Mouse (Mus musculus) stomach, postnatal 0 days (tissue): ENCODE measurements at regions not wholly inside any gene's neighbourhood (a gene's known extent, or its start where the extent isn't known, plus 50 kb on each side); places are given as distances from the start of the nearest gene placed in this dataset.

ENCODE experiments used
- ATAC-seq: fragments of 200-750 bp; cut with Nextera tagmentation; 2 replicates; pipeline ENCODE4 v1.8.0; 2017; ENCODE audit not compliant: low FRiP score, low TSS enrichment
- DNase-seq: peaks from one replicate; pipeline ENCODE4 v3.0.0-alpha.2; 2016; ENCODE audit warnings: low spot score
- H3K27ac ChIP-seq: fragments of 300-500 bp; sonication (generic); replicated peaks from 2 replicates; pipeline ENCODE4 v1.5.1; 2014; ENCODE audit warnings: mild to moderate bottlenecking, control low read depth
- H3K27me3 ChIP-seq: fragments of 300-500 bp; sonication (generic); 2 replicates; pipeline ENCODE4 v1.6.1; 2014; ENCODE audit warnings: low read length; ENCODE audit not compliant: control insufficient read depth, insufficient read depth
- H3K36me3 ChIP-seq: fragments of 300-500 bp; sonication (generic); 2 replicates; pipeline ENCODE4 v1.6.1; 2014; ENCODE audit warnings: low read length, mixed read lengths; ENCODE audit not compliant: control insufficient read depth, insufficient read depth
- H3K4me1 ChIP-seq: fragments of 300-500 bp; sonication (generic); replicated peaks from 2 replicates; pipeline ENCODE4 v1.6.1; 2014; ENCODE audit warnings: antibody characterized with exemption; ENCODE audit not compliant: control insufficient read depth, insufficient read depth
- H3K4me2 ChIP-seq: fragments of 300-500 bp; sonication (generic); replicated peaks from 2 replicates; pipeline ENCODE4 v1.6.1; 2014; ENCODE audit warnings: low read depth, mild to moderate bottlenecking, control low read depth, moderate library complexity
- H3K4me3 ChIP-seq: fragments of 300-500 bp; sonication (generic); 2 replicates; pipeline ENCODE4 v1.5.1; 2014; ENCODE audit warnings: low read depth, low read length, control low read depth
- H3K9ac ChIP-seq: fragments of 300-500 bp; sonication (generic); 2 replicates; pipeline ENCODE4 v1.6.1; 2014; ENCODE audit warnings: mild to moderate bottlenecking, low read length, control low read depth, mixed read lengths
- H3K9me3 ChIP-seq: fragments of 300-500 bp; sonication (generic); 2 replicates; pipeline ENCODE4 v1.6.1; 2016; ENCODE audit warnings: low read length; ENCODE audit not compliant: control insufficient read depth
- CTCF ChIP-seq: IDR thresholded peaks from 2 replicates; pipeline ENCODE4 v1.5.1; 2016; ENCODE audit warnings: antibody characterized with exemption, low read depth, mild to moderate bottlenecking, moderate library complexity
- EP300 ChIP-seq: optimal IDR thresholded peaks from 2 replicates; pipeline ENCODE3; 2016; ENCODE audit warnings: antibody characterized with exemption
- WGBS: fragments of 180-500 bp; shearing (Covaris S2); extraction: QIAGEN DNeasy Blood & Tissue Kit; methylation state at CpG from one replicate; pipeline ENCODE4 v1.1.7; 2014; 5-methylcytosine and 5-hydroxymethylcytosine counted together

DNA sequence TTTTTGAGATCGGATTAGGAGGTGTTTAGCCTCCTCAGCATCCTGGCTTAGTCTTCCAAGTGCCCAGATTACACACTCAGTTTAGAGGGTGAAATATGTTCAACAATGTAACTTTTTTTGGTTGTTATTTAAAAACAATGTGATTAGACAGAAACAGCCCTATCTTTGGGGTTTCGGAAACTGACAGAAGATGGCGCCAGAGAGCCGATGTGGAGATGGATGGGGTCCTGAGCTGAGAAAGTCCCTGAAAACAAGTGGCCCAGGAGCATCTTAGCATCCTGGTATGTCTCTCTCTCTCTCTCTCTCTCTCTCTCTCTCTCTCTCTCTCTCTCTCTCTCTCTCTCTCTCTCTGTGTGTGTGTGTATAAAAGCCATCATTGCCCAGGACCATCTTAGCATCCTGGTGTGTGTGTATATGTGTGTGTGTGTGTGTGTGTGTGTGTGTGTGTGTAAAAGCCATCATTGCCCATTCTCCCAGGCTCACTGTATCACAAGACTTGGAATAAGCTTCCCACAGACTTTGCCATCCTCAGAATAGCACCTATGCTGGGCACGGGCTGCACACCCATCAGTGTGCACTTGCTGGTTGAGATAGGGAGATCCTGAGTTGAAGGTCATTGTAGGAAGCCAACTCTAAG is 84.2 kb upstream of the Fam174b start:
- H3K27me3 ChIP-seq: no peaks in the 10 kb centered on the region
- no peak overlapping the region for H3K4me2 ChIP-seq
- no peak overlapping the region for H3K4me3 ChIP-seq
- H3K9me3 ChIP-seq: no peaks in the 10 kb centered on the region
- WGBS: 24% methylated on average over 5 of the region's 5 CpGs
- TF ChIP-seq CTCF: peak; percentile 89
- TF ChIP-seq EP300: no peak
- no peak overlapping the region for H3K27ac ChIP-seq
- ATAC-seq (0 out of 2 replicates have a peak, but pooled peaks have one; percentile 47), DNase-seq (peak; percentile 71)
- H3K36me3 ChIP-seq: no peaks in the 10 kb centered on the region
- H3K9ac ChIP-seq: no peak overlapping the region
- no peaks in the 10 kb centered on the region for H3K4me1 ChIP-seq

DNA sequence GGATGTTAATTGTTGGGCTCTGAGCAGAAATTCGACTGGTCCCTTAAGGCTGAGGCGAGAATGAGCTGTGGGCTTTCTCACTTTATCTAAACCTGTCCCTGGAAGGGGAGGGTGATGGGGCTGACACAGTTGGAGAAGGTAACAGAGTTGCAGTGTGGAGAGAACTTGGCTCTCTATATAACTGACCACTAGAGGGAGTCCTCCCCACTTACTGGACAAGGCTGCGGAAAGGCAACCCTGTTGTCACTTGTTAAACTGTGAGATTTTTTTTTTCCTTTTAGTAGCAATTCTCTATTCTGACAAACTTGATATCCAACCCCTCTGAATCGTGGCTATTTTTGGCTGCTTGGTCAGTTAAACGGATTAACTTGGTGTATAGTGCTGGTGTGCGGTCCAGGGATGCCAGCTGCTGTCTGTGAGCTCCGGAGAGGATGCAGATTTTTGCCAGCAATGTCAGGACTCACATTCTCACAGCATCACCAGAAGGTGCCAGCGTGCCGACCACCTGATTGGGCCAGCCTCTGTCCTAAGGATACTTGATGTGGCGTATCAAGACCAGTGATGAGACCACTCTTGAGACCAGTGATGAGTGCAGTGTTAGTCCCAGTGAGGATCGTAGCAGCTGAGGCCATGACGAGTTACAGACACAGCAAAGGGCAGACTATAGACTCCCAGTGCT is 85.8 kb upstream of the Fam174b start:
- DNase-seq (no peak), ATAC-seq (peak; percentile 63)
- no peak overlapping the region for H3K9ac ChIP-seq

DNA sequence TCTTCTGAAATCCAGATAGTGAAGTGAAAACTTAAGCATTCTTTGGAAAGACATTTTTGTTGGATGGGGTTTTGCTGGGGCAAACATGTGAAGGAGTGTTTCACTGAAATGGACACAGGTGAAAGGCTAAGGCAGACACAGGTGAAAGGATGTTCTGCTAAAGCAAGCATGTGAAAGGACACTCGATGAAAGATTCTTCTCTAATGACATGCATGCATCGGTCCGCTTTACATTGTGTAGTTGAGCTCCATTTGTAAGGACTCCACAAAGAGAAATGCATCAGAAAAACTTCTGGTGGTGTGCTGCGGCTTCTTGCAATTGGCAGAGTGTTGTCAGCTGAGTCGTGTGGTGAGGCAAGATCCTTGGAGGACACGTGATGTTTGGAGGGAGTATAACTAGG is 89.2 kb upstream of the Fam174b start:
- no peak for ATAC-seq
- WGBS: 97% methylated on average over 6 of the region's 6 CpGs
- no peak overlapping the region for H3K4me2 ChIP-seq
- no peak for TF ChIP-seq CTCF
- no peak for TF ChIP-seq EP300
- H3K36me3 ChIP-seq: no peaks in the 10 kb centered on the region
- H3K4me3 ChIP-seq: no peak overlapping the region
- H3K4me1 ChIP-seq: no peaks in the 10 kb centered on the region
- DNase-seq: no peak
- H3K9ac ChIP-seq: no peak overlapping the region
- no peaks in the 10 kb centered on the region for H3K9me3 ChIP-seq
- no peak overlapping the region for H3K27ac ChIP-seq
- no peaks in the 10 kb centered on the region for H3K27me3 ChIP-seq

More for the DNA sequence above, 85.8 kb upstream of the Fam174b start:
- no peak overlapping the region for H3K27ac ChIP-seq
- H3K27me3 ChIP-seq: no peaks in the 10 kb centered on the region
- TF ChIP-seq CTCF (peak; percentile 91), EP300 (no peak)
- WGBS: 27% methylated on average over 12 of the region's 12 CpGs
- no peak overlapping the region for H3K4me3 ChIP-seq
- 0 out of 2 replicates have a peak overlapping the region, but pooled peaks have one; percentile 20 for H3K4me2 ChIP-seq
- no peaks in the 10 kb centered on the region for H3K9me3 ChIP-seq
- H3K4me1 ChIP-seq: no peaks in the 10 kb centered on the region
- no peaks in the 10 kb centered on the region for H3K36me3 ChIP-seq

- WGBS: 27% methylated on average over 4 of the region's 4 CpGs
These were observed 92.1 kb upstream of the Fam174b start for GRCm38 (mm10) chr7:73648010-73648409.

GRCm38 (mm10) chr7:73647140-73647539 is 93.0 kb upstream of the Fam174b start:
- Histone ChIP-seq H3K4me3 (no peak overlapping the region), H3K9ac (no peak overlapping the region), H3K4me2 (no peak overlapping the region), H3K27ac (no peak overlapping the region), H3K9me3 (no peaks in the 10 kb centered on the region), H3K36me3 (no peaks in the 10 kb centered on the region), H3K4me1 (no peaks in the 10 kb centered on the region), H3K27me3 (no peaks in the 10 kb centered on the region)
- TF ChIP-seq CTCF: no peak
- no peak for TF ChIP-seq EP300
- ATAC-seq: no peak
- 67% methylated on average over 4 of the region's 4 CpGs for whole genome bisulfite sequencing
- DNase-seq: no peak

More at GRCm38 (mm10) chr7:73648010-73648409, 92.1 kb upstream of the Fam174b start:
- H3K27ac ChIP-seq: no peak overlapping the region
- no peaks in the 10 kb centered on the region for H3K36me3 ChIP-seq
- H3K4me1 ChIP-seq: no peaks in the 10 kb centered on the region
- TF ChIP-seq CTCF (peak; percentile 85), EP300 (no peak)
- H3K9ac ChIP-seq: no peak overlapping the region
- no peaks in the 10 kb centered on the region for H3K9me3 ChIP-seq
- no peak overlapping the region for H3K4me2 ChIP-seq
- DNase-seq: peak; percentile 84
- no peaks in the 10 kb centered on the region for H3K27me3 ChIP-seq
- H3K4me3 ChIP-seq: no peak overlapping the region
- 0 out of 2 replicates have a peak, but pooled peaks have one; percentile 30 for ATAC-seq

GRCm38 (mm10) chr7:73646711-73647110 is 93.4 kb upstream of the Fam174b start:
- H3K9ac ChIP-seq: no peak overlapping the region
- no peaks in the 10 kb centered on the region for H3K9me3 ChIP-seq
- TF ChIP-seq CTCF (no peak), EP300 (no peak)
- H3K27me3 ChIP-seq: no peaks in the 10 kb centered on the region
- no peak for ATAC-seq
- no peaks in the 10 kb centered on the region for H3K36me3 ChIP-seq
- H3K27ac ChIP-seq: no peak overlapping the region
- no peak overlapping the region for H3K4me2 ChIP-seq
- no peaks in the 10 kb centered on the region for H3K4me1 ChIP-seq
- no peak for DNase-seq
- H3K4me3 ChIP-seq: no peak overlapping the region
- WGBS: 50% methylated on average over 5 of the region's 5 CpGs
